Mouse (Mus musculus): ENCODE data around the gene Trim71.

Gene Trim71

GRCm38 (mm10) chr9:114563761-114564606, at the start of gene Trim71:
Trim71 (minus strand) TSS chr9:114564369.
- no peak for DNase-seq (ENCODE audit: low spot score in 2 of 2)

DNA sequence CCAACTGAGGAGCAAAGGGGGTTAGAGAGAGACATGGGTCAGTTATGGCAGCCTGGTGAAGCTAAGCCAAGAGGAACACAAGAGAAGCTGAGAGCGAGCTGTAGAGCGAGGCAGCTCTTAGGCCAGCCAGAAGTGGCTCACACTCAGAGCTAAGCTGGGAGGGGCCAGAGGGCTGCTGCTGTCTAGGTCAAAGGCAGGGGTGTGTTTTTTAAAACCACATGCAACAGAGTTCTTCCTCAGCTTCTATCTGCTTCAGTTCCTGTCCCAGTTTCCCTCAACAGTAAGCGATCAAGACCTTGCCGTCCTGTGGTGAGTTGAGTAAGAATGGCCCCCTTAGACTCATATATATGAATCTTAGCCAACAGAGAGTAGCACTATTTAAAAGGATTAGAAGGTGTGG, 48.9 kb upstream of the Trim71 start:
- DNase-seq (ENCODE audit: low spot score in 2 of 2), result no peak

- no peak for DNase-seq (ENCODE audit: low spot score in 2 of 2)
Observed at GRCm38 (mm10) chr9:114612566-114612965, 48.4 kb upstream of the Trim71 start.

DNA sequence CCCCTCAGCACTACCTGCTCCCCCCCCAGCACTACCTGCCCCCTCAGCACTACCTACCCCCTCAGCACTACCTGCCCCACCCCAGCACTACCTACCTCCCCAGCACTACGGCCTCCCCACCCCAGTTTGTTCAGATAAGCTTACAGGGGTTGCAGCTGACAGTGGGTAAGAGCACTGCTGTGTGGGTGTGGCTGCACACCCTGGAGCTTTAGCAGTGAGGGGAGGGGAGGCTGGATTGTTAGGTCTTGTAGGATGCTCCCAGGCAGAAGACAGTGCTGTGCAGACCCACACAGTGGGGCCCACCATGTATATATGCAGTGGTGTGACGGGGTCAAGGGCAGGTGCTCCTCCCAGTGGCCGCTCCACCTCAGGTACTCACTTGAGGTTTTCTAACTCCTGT, 46.1 kb upstream of the Trim71 start:
- DNase-seq (ENCODE audit: low spot score in 2 of 2), result no peak

DNA sequence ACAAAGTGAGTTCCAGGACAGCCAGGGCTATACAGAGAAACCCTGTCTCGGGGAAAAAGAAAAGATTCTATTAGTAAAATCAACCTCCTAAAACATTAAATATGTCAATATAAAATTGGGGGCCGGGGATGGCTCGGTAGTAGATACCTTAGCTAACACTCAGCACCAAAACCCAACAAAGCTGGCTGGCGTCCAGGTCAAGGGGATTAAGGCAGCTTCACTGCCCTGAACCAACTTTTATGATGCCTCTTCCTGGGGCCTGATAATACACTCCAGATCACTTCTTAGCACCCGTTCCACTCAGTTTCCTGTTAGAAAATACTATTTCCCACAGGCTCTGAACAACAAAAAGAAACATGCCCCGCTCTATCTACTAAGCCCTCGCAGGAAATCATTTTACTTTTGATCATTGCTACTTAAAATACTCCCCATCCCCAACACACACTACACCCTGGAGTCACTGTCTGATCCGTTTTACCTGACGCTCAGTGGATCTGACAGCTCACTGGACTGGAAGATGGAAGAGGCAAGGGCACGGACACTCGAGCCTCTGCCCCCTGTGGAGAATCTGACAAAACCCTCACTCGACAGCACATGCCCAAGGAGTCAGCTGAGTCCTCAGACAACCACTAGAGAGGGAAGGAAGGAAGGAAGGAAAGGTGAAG, 39.8 kb upstream of the Trim71 start:
- DNase-seq (ENCODE audit: low spot score in 2 of 2), result no peak

- DNase-seq (ENCODE audit: low spot score in 2 of 2), result no peak
Observed at GRCm38 (mm10) chr9:114601096-114601495, 36.9 kb upstream of the Trim71 start.

DNA sequence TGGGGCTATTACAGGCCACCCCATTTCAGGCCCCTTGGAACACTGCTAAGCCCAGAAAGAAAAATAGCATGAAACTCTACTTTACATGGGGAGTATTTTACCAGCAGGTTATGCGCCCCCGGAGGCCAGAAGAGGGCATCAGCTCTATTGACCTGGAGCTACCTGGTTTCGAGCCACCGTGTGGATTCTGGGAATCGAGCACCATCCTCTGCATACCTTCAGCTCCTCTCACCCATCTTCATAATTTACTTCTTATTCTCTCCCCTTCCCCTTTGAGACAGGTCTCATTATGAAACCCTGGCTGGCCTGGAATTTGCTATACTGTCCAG, 20.8 kb upstream of the Trim71 start:
- DNase-seq (ENCODE audit: low spot score in 2 of 2), result no peak

GRCm38 (mm10) chr9:114584183-114585016, 20.2 kb upstream of the Trim71 start:
- DNase-seq (ENCODE audit: low spot score in 2 of 2), result no peak

DNA sequence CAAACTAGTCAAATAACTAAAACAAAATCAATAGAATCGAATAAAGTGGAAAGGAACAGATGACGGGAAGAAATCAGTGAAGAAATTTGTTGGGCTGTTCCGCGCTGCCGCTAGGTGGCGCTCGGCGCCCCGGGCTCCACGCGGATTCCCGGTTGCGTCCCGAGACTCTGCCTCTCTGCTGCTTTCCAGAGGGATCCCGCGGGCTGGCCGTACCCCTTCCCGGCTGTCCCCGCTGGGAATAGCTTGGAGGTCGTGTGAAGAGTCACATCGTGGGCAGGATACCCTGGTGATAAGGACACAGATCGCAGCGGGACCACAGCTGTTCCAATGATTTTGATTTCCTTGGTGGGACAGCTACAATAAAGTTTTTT, 19.6 kb upstream of the Trim71 start:
- DNase-seq (ENCODE audit: low spot score in 2 of 2), result peak in 1 of 2 experiments; percentile 39

GRCm38 (mm10) chr9:114578646-114579045, 14.5 kb upstream of the Trim71 start:
- DNase-seq (ENCODE audit: low spot score in 2 of 2), result no peak

GRCm38 (mm10) chr9:114576001-114576400, 11.8 kb upstream of the Trim71 start:
- DNase-seq (ENCODE audit: low spot score in 2 of 2), result no peak

- DNase-seq (ENCODE audit: low spot score in 2 of 2), result no peak
Observed at GRCm38 (mm10) chr9:114573528-114573927, 9.4 kb upstream of the Trim71 start.

GRCm38 (mm10) chr9:114568682-114569474, 4.7 kb upstream of the Trim71 start:
- DNase-seq (ENCODE audit: low spot score in 2 of 2), result no peak

- no peak for DNase-seq (ENCODE audit: low spot score in 2 of 2)
Observed at GRCm38 (mm10) chr9:114564667-114565066, 498 bp upstream of the Trim71 start.

- DNase-seq (ENCODE audit: low spot score in 2 of 2), result no peak
Observed at GRCm38 (mm10) chr9:114562919-114563751, 1.0 kb downstream of the Trim71 start.

GRCm38 (mm10) chr9:114562031-114562918, 1.9 kb downstream of the Trim71 start:
- no peak for DNase-seq (ENCODE audit: low spot score in 2 of 2)

GRCm38 (mm10) chr9:114561671-114561971, 2.5 kb downstream of the Trim71 start:
- DNase-seq (ENCODE audit: low spot score in 2 of 2), result no peak

- no peak for DNase-seq (ENCODE audit: low spot score in 2 of 2)
Observed at GRCm38 (mm10) chr9:114560771-114561670, 3.1 kb downstream of the Trim71 start.

GRCm38 (mm10) chr9:114560141-114560540, 4.0 kb downstream of the Trim71 start:
- DNase-seq (ENCODE audit: low spot score in 2 of 2), result no peak

Data from frontal cortex, postnatal 25 days (tissue).